Mouse (Mus musculus) adrenal gland, postnatal 25 days (tissue): ENCODE results near the gene Clasp1. TPM values are rescaled to one million over a fixed set of nuclear protein-coding genes. Genes with fewer than 3 reads are reported as not detected.
A peak's percentile ranks its signal among the peaks of the same experiment; 100 is the strongest.
"Not testable (repeated sequence)": the region's sequence is repeated elsewhere in the genome, so short reads cannot be mapped to it uniquely, and the experiment has no call there.

Experiments
- DNase-seq: peaks from one replicate; pipeline ENCODE4 v3.0.0; 2021; ENCODE audit warnings: mixed read lengths
- total RNA-seq: library from RNA; stranded (reverse); gene quantifications from 2 replicates; pipeline ENCODE4 v1.2.3, GENCODE M21; 2021

The Clasp1 gene
- total RNA-seq, 1 experiment from 2014 or later: 53.3 TPM

DNA sequence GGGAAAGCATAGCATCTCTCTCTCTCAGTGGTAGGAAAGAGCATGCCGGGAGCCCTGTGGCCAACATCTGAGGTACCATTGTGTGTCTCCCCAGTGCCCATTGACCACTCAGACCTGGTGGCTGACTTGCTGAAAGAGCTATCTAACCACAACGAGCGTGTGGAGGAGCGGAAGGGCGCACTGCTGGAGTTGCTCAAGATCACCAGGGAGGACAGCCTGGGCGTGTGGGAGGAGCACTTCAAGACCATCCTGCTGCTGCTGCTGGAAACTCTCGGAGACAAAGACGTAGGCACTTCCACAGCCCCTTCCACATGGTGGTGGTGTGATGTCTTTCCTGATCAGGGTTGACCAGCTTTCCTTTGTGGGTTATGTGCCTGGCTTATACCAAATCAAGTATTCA is 192.3 kb downstream of the Clasp1 start:
- no peak for DNase-seq

- DNase-seq: no peak
These were observed 200.9 kb downstream of the Clasp1 start for GRCm38 (mm10) chr1:118589721-118590120.

DNA sequence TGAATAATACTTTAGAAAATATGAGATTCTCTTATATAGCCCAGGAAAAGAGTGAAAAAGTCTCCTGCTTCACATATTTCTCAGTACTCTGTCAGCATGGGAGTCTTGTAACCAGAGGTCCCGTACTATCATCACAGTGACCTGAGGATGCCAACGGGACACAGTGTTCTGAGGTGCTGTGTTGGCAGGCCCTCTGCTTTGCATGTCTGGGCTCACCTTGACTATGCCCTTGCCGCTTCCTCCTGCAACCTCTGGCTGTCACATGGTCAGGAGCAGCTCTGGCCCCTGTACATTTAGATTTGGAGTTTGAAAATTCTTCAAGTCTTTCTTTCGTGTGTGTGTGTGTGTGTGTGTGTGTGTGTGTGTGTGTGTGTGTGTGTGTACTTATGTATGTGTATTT is 204.1 kb downstream of the Clasp1 start:
- DNase-seq: no peak

DNA sequence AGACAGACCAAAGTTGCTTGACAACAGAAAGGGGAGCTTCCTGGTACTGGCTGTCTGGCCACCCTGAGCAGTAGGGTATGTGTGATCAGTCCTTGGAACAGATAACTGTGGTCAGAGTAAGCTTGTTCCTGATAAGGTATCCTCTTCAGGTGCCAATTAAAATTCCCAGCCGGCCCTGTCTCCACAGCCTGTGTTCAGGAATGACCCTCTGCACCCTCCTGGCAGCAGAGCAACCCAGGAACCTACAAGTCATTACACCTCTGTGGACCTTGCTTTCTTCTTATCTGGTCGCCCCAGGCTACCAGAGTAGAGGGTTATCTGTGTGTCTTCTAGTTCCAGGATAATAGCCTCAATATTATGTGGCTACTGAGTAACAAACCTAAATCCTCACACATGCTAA is 206.5 kb downstream of the Clasp1 start:
- no peak for DNase-seq

GRCm38 (mm10) chr1:118597475-118598213 is 208.8 kb downstream of the Clasp1 start:
- DNase-seq: no peak

DNA sequence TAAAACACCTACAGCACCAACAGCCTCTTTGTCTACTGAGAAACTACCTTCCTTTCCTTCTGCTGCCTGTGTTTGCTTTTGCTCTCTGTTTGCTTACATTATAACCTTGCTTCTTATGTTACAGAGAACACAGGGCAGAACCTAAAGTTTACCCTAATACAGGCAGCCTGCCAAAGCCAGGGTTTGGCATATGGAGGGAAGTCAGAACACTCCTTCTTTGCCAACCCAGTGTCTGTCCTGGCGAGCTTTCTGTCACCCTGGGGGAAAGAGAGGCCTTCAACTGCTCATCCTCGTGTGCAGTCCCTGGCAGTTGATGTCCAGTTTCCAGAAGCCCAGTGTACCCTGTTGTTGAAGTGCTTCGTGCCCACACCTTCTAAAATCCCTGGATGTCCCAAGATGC is 209.5 kb downstream of the Clasp1 start:
- no peak for DNase-seq

DNA sequence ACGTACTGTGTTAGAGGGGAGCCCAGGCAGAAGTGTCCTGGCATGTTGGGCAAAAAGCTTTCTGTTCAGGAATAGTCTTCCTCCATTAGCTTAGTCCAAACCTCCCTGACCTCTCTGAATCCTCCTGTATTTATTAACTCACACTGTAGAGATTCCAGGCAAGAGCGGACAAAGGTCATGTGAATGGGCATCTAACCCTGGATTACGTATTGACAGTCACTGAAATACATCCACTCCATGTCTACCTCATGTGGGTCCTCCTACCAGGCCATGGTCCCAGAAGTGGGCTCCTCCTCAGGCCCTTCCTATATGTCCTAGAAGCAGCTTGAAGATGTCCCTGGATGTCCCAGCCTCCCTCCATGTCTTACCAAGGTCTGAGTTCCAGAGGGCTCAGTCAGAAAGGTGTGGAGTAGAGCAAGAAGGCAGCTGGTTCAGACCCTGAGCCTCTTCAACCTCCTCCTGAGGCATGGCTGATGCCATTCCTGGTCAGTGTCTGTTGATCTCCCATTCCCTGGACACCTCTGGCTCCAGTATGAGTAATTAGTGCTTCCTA is 224.8 kb downstream of the Clasp1 start:
- DNase-seq: no peak

DNA sequence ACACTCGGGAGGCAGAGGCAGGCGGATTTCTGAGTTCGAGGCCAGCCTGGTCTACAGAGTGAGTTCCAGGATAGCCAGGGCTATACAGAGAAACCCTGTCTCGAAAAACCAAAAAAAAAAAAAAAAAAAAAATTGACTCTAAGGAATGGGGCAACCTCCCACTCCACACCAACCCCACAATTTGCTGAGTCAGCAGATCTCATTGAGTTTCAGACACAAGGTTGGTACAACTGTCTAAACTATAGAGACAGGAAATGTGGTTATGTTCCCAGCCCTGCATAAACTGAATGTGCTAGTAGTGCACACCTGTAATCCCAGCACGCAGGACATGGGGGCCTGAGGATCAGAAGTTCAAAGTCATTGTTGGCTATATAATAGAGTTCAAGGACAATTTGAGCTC is 232.2 kb downstream of the Clasp1 start:
- DNase-seq: not testable (repeated sequence)

GRCm38 (mm10) chr1:118622857-118623256 is 234.0 kb downstream of the Clasp1 start:
- DNase-seq: no peak

GRCm38 (mm10) chr1:118625461-118625860 is 236.6 kb downstream of the Clasp1 start:
- no peak for DNase-seq

- DNase-seq: no peak
These were observed 237.1 kb downstream of the Clasp1 start for GRCm38 (mm10) chr1:118625921-118626320.

- DNase-seq: no peak
These were observed 237.6 kb downstream of the Clasp1 start for GRCm38 (mm10) chr1:118626452-118626851.

GRCm38 (mm10) chr1:118627781-118628464 is 239.1 kb downstream of the Clasp1 start, which contains the start of gene Tfcp2l1:
Tfcp2l1 (plus strand) TSS chr1:118627945.
- peak; percentile 81 for DNase-seq

DNA sequence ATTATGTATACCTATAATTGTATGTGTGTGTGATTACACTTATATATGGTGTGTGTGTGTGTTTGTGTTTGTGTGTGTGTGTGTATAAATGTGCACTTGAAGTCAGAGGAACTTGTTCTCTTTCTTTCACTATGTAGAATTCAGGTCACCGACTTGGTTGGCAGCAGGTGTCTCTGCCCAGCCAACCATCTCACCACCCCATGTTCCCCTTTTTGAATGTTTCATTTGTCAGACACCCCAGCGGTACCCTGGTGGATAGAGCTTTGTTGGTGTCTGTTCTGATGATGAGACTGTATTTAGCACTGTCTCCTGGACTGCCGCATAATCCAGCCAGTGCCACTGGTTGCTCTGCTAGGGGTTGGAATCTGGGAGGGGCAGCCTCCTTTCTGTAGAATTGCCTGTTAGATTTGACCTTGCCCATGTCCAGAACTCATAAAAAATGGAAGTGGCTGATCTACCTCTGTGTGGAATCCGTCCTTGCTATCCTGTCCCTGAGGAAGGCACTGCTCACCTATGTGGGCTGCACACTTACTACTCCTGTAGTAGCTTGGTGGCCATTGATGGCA is 244.6 kb downstream of the Clasp1 start:
- no peak for DNase-seq

DNA sequence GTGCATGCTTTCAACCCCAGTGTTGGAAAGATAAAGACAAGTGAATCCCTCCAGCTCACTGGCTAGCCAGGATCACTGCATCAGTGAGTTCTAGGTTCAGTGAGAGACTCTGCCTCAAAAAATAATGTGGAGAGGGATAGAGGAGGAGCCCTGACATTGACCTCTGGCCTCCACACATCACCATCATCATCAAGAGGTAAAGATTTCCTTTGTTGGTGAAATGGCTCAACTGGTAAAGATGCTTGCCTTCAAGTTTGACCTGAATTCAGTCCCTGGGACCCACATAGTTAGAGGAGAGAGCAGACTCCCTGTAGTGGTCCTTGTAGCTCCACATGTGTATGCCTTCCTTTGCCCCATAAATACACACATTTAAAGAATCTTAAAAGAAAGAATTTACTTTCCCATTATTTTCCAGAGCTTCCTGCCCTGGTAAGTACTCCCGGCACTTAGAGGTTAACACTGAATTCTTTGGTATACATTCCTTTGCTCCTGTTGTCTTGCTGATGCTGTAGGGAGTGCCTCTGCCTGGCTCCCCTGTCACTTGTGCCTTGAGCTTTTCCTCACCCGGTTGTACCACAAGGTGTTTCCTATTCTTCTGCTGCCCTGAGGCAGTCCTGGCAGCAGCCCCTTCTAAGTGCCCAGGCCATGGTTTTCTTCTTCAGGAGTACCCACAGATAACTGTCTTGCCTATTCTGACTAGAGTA is 253.6 kb downstream of the Clasp1 start:
- no peak for DNase-seq

- DNase-seq: no peak
These were observed 254.5 kb downstream of the Clasp1 start for GRCm38 (mm10) chr1:118643138-118643979.

DNA sequence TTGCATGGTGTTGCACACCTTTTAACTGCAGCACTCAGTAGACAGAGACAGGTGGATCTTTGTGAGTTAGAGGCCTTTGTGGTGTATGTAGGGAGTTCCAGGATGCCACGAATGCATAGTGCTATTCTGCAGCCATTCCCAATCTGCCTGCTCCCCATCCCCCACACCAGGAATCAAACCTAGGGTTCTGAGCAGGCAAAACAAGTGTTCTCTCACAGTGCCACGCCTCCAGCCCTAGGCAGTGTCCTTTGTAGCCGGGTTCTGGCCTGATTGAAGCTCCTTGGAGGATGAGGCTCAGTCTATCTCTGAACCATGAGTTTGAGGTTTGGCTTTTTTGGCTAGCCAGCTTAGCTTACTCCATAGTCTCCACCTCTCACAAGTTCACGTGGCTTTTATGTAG is 256.8 kb downstream of the Clasp1 start:
- no peak for DNase-seq

- no peak for DNase-seq
These were observed 259.2 kb downstream of the Clasp1 start for GRCm38 (mm10) chr1:118648015-118648414.

GRCm38 (mm10) chr1:118649933-118650770 is 261.3 kb downstream of the Clasp1 start:
- DNase-seq: no peak

DNA sequence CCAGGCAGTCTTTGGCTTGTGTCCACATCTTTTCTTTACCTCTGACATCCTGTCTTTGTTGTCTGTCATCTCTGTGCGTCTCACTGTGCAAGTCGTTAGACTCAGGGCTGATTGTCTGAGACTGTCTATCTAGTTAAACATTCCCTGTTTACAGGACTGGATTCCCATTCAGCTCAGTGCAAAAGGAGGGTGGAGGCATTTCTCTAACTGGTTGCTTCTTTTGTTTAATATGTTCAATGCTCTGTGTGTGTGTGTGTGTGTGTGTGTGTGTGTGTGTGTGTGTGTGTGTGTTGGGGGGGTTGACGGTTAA is 261.9 kb downstream of the Clasp1 start:
- DNase-seq: no peak

GRCm38 (mm10) chr1:118658716-118659115 is 269.9 kb downstream of the Clasp1 start:
- no peak for DNase-seq
